Mouse (Mus musculus) 416B (cell line): ENCODE measurements around the gene Tspan12.

ENCODE experiments used
- DNase-seq: peaks from one replicate; pipeline ENCODE4 v3.0.0; 2011; ENCODE audit warnings: low read depth

Tspan12 gene

GRCm38 (mm10) chr6:21774213-21774916 is 78.0 kb downstream of the Tspan12 start:
- DNase-seq = no peak

DNA sequence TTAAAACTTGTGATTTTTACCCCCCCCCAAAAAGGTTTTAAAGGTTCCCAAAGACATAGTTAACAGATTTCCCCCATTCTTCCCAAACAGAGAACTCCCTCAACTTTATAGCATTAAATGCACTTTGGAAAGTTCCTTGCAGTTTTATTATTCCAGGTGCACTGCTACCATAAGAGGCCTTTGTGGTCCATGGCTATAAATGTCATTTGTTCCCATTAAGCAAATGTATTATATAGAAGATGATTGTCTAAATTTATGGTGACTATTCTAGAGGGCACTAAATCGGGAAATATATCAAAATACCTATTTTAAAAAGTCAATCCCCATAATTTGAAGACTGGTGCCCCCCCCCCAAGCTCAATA is 82.9 kb downstream of the Tspan12 start:
- DNase-seq = no peak

DNA sequence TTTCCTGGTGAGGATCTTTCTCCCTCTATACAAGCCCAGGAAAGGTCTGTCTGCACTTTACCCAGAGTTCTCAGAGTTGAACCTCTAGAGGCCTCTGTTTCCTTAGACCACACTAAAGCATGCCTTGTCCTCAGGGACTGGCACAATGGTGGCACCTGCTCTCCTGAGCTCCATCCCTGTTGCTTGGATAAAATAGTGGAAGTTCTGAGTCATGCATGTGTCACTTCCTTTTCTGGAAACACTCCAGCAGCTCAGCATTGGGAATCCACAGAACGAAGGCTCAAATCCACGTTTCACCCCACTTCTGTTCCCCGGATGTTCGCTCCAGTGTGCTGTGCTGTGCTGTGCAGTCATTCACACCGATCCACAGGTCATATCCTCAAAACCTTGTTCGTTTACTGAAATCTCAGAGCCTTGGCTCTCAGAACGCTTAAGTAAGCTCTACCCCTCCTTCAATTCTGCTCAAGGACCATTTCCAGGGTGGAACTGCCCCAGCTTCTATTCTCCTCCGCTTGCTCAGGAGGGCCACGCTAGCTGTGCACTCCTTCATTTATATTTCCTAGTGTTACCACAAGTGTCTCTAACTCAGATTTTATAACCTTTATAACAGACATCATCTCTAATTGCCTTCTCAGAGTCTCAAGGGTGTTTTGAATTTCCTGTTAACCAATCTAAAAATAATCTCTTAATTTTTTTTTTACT is 83.4 kb downstream of the Tspan12 start:
- DNase-seq = no peak

- DNase-seq = no peak
These were observed 84.5 kb downstream of the Tspan12 start for GRCm38 (mm10) chr6:21767787-21768221.

DNA sequence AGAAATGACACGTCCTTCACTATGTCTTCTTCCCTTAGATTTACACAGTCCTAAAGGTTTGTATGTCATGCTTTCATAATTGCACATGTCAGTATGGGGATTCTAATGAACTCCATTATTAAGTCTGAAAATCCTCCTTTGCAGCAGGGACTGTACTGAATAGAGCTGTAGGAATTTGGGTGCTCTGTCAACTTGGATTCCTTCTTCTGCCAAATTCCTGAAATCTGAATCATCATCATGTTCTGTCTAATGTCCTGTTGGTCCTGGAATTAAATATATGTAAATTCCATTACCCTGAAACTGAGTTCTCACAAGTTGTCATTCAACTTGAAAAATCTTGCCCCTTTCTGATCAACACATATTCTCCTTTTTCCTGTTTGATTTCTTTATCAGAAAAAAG is 104.8 kb downstream of the Tspan12 start:
- DNase-seq = no peak

- DNase-seq = no peak
These were observed 107.6 kb downstream of the Tspan12 start for GRCm38 (mm10) chr6:21744615-21745266.

- DNase-seq = no peak
These were observed 111.7 kb downstream of the Tspan12 start for GRCm38 (mm10) chr6:21740606-21741005.

DNA sequence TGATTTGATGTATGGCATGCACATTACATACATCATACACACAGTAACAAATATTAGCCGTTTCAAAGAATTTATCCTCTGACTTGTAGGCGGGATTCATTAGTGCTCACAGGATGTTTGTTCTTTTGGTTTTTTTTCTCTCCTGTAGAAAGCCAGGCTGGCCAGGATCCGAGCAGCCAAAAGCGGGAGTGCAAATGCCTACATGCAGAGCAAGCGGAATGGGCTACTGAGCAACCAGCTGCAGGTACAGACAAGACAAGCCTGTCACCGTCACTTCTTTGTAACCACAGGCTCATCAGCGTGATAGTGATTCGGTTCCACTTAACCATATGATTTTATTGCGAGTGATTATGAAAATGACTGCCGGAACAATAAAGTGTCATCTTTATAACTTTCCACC is 130.1 kb downstream of the Tspan12 start:
- DNase-seq = no peak
